Mouse (Mus musculus): ENCODE results near the gene Fgf8. TPM values are rescaled to one million over a fixed set of nuclear protein-coding genes. Genes with fewer than 3 reads are reported as not detected.

The Fgf8 gene
- polyA plus RNA-seq, 1 experiment from 2014 or later: 20.8 TPM

DNA sequence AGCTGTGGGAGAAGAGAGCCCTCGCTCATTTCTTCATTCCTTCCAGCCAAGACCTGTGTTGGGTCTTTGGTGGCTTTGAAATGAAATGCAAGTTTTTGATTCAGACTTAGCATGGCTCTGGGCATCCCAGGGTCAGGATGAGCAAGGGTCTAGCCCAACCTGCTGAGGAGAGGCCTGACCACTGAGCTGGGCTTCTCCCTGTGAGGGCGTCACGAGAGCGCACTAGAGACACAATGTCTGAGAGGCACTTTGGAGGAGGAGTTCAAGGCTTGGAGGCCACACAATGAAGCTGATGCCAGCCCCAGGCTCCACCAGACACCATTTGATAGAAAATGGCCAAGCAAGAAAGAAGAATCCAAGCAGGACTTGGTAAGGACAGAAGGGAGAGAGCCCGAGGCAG lies 8.5 kb downstream of the Fgf8 start:
- peaks cover 25% of the 10 kb centered on the region for H3K27me3 ChIP-seq (ENCODE audit: insufficient read depth, low read length)
- no peak overlapping the region for H3K27ac ChIP-seq
- no peaks in the 10 kb centered on the region for H3K9me3 ChIP-seq (replicated peaks; ENCODE audit: low read length)
- 61% methylated on average over 5 of the region's 5 CpGs for WGBS
- no peaks in the 10 kb centered on the region for H3K36me3 ChIP-seq (ENCODE audit: insufficient read depth, low read length)
- H3K9ac ChIP-seq (ENCODE audit: low read depth, low read length): no peak overlapping the region
- no peak overlapping the region for H3K4me3 ChIP-seq (replicated peaks; ENCODE audit: low read depth, low read length)
- DNase-seq (ENCODE audit: low spot score): no peak
- ATAC-seq (replicated peaks; ENCODE audit: low FRiP score, low read depth): no peak
- peaks cover 14% of the 10 kb centered on the region for H3K4me1 ChIP-seq (replicated peaks; ENCODE audit: insufficient read depth, low read length)
- TF ChIP-seq CTCF (IDR thresholded peaks at IDR 0.05; ENCODE audit: low read depth): no peak
- H3K4me2 ChIP-seq (ENCODE audit: low read length): no peak overlapping the region

DNA sequence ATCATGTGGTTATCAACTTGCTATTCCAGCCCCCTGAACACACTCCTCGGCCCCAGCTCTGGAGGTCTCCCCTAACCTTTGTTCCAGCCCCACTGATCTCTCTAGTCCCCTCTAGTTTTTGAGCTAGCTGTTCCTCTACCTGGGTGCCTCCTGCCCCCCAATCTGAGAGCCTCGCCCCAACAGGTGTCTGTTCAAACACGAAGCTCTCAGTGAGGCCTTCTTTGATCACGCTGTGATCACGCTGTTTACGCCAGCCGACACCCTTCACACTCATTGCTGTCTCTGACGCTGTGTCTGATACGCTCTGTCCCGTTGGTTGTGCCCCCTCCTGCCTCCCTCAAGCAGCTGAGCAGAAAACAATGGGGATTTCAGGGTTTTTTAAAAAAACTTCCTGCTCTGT lies 9.2 kb downstream of the Fgf8 start:
- Histone ChIP-seq H3K9me3 (replicated peaks; ENCODE audit: low read length) (no peaks in the 10 kb centered on the region), H3K36me3 (ENCODE audit: insufficient read depth, low read length) (no peaks in the 10 kb centered on the region), H3K9ac (ENCODE audit: low read depth, low read length) (no peak overlapping the region), H3K4me3 (replicated peaks; ENCODE audit: low read depth, low read length) (no peak overlapping the region), H3K27ac (no peak overlapping the region), H3K4me2 (ENCODE audit: low read length) (no peak overlapping the region), H3K27me3 (ENCODE audit: insufficient read depth, low read length) (peaks cover 19% of the 10 kb centered on the region), H3K4me1 (replicated peaks; ENCODE audit: insufficient read depth, low read length) (peaks cover 14% of the 10 kb centered on the region)
- TF ChIP-seq CTCF (IDR thresholded peaks at IDR 0.05; ENCODE audit: low read depth): no peak
- ATAC-seq (replicated peaks; ENCODE audit: low FRiP score, low read depth) (no peak), DNase-seq (ENCODE audit: low spot score) (no peak)
- WGBS: 35% methylated on average over 10 of the region's 10 CpGs

- no peak for TF ChIP-seq CTCF (IDR thresholded peaks at IDR 0.05; ENCODE audit: low read depth)
- Histone ChIP-seq H3K27ac (no peak overlapping the region), H3K4me2 (ENCODE audit: low read length) (no peak overlapping the region), H3K9me3 (replicated peaks; ENCODE audit: low read length) (no peaks in the 10 kb centered on the region), H3K4me1 (replicated peaks; ENCODE audit: insufficient read depth, low read length) (0 out of 2 replicates have a peak, but pooled peaks cover 5% of the 10 kb centered on the region), H3K9ac (ENCODE audit: low read depth, low read length) (no peak overlapping the region), H3K4me3 (replicated peaks; ENCODE audit: low read depth, low read length) (no peak overlapping the region), H3K36me3 (ENCODE audit: insufficient read depth, low read length) (no peaks in the 10 kb centered on the region), H3K27me3 (ENCODE audit: insufficient read depth, low read length) (peaks cover 6% of the 10 kb centered on the region; the same call in 1 of the 2 replicates)
- WGBS: 89% methylated on average over 7 of the region's 7 CpGs
- DNase-seq (ENCODE audit: low spot score) (no peak), ATAC-seq (replicated peaks; ENCODE audit: low FRiP score, low read depth) (no peak)
Measured at GRCm38 (mm10) chr19:45731658-45732057, 11.1 kb downstream of the Fgf8 start.

- Histone ChIP-seq H3K9me3 (replicated peaks; ENCODE audit: low read length) (no peaks in the 10 kb centered on the region), H3K27ac (no peak overlapping the region), H3K4me3 (replicated peaks; ENCODE audit: low read depth, low read length) (no peak overlapping the region), H3K36me3 (ENCODE audit: insufficient read depth, low read length) (no peaks in the 10 kb centered on the region), H3K4me1 (replicated peaks; ENCODE audit: insufficient read depth, low read length) (0 out of 2 replicates have a peak, but pooled peaks cover 8% of the 10 kb centered on the region), H3K27me3 (ENCODE audit: insufficient read depth, low read length) (peaks cover 3% of the 10 kb centered on the region; the same call in 1 of the 2 replicates), H3K4me2 (ENCODE audit: low read length) (no peak overlapping the region), H3K9ac (ENCODE audit: low read depth, low read length) (no peak overlapping the region)
- 77% methylated on average over 8 of the region's 8 CpGs for WGBS
- ATAC-seq (replicated peaks; ENCODE audit: low FRiP score, low read depth): no peak
- DNase-seq (ENCODE audit: low spot score): no peak
- no peak for TF ChIP-seq CTCF (IDR thresholded peaks at IDR 0.05; ENCODE audit: low read depth)
Measured at GRCm38 (mm10) chr19:45730042-45730441, 12.7 kb downstream of the Fgf8 start.

GRCm38 (mm10) chr19:45727231-45727630 lies 15.5 kb downstream of the Fgf8 start:
- Histone ChIP-seq H3K4me1 (replicated peaks; ENCODE audit: insufficient read depth, low read length) (0 out of 2 replicates have a peak, but pooled peaks cover 5% of the 10 kb centered on the region), H3K4me2 (ENCODE audit: low read length) (no peak overlapping the region), H3K9ac (ENCODE audit: low read depth, low read length) (no peak overlapping the region), H3K9me3 (replicated peaks; ENCODE audit: low read length) (no peaks in the 10 kb centered on the region), H3K27ac (no peak overlapping the region), H3K36me3 (ENCODE audit: insufficient read depth, low read length) (no peaks in the 10 kb centered on the region), H3K4me3 (replicated peaks; ENCODE audit: low read depth, low read length) (no peak overlapping the region), H3K27me3 (ENCODE audit: insufficient read depth, low read length) (no peaks in the 10 kb centered on the region)
- DNase-seq (ENCODE audit: low spot score): no peak
- TF ChIP-seq CTCF (IDR thresholded peaks at IDR 0.05; ENCODE audit: low read depth): no peak
- 76% methylated on average over 10 of the region's 10 CpGs for WGBS
- ATAC-seq (replicated peaks; ENCODE audit: low FRiP score, low read depth): no peak

- H3K9ac ChIP-seq (ENCODE audit: low read depth, low read length): no peak overlapping the region
- H3K27me3 ChIP-seq (ENCODE audit: insufficient read depth, low read length): no peaks in the 10 kb centered on the region
- no peak for ATAC-seq (replicated peaks; ENCODE audit: low FRiP score, low read depth)
- H3K9me3 ChIP-seq (replicated peaks; ENCODE audit: low read length): no peaks in the 10 kb centered on the region
- H3K4me3 ChIP-seq (replicated peaks; ENCODE audit: low read depth, low read length): no peak overlapping the region
- 15% methylated on average over 13 of the region's 14 CpGs for WGBS
- no peak overlapping the region for H3K27ac ChIP-seq
- no peak for TF ChIP-seq CTCF (IDR thresholded peaks at IDR 0.05; ENCODE audit: low read depth)
- peak; percentile 67 for DNase-seq (ENCODE audit: low spot score)
- H3K4me1 ChIP-seq (replicated peaks; ENCODE audit: insufficient read depth, low read length): 0 out of 2 replicates have a peak, but pooled peaks cover 5% of the 10 kb centered on the region
- no peak overlapping the region for H3K4me2 ChIP-seq (ENCODE audit: low read length)
- H3K36me3 ChIP-seq (ENCODE audit: insufficient read depth, low read length): no peaks in the 10 kb centered on the region
Measured at GRCm38 (mm10) chr19:45725677-45726277, 16.9 kb downstream of the Fgf8 start.

- DNase-seq (ENCODE audit: low spot score) (no peak), ATAC-seq (replicated peaks; ENCODE audit: low FRiP score, low read depth) (no peak)
- Histone ChIP-seq H3K27me3 (ENCODE audit: insufficient read depth, low read length) (no peaks in the 10 kb centered on the region), H3K9me3 (replicated peaks; ENCODE audit: low read length) (no peaks in the 10 kb centered on the region), H3K4me1 (replicated peaks; ENCODE audit: insufficient read depth, low read length) (0 out of 2 replicates have a peak, but pooled peaks cover 5% of the 10 kb centered on the region), H3K9ac (ENCODE audit: low read depth, low read length) (no peak overlapping the region), H3K4me3 (replicated peaks; ENCODE audit: low read depth, low read length) (no peak overlapping the region), H3K36me3 (ENCODE audit: insufficient read depth, low read length) (no peaks in the 10 kb centered on the region), H3K27ac (no peak overlapping the region), H3K4me2 (ENCODE audit: low read length) (no peak overlapping the region)
- peak; percentile 45; the same call in 1 of the 2 replicates for TF ChIP-seq CTCF (IDR thresholded peaks at IDR 0.05; ENCODE audit: low read depth)
- 77% methylated on average over 5 of the region's 5 CpGs for WGBS
Measured at GRCm38 (mm10) chr19:45722188-45722587, 20.5 kb downstream of the Fgf8 start.
